Mouse (Mus musculus) adrenal gland, postnatal 10 days (tissue): ENCODE results near the gene Tnfrsf12a. TPM values are rescaled to one million over a fixed set of nuclear protein-coding genes. Genes with fewer than 3 reads are reported as not detected.

ENCODE experiments used
- DNase-seq: peaks from one replicate; pipeline ENCODE4 v3.0.0; 2021; ENCODE audit warnings: mixed read lengths
- total RNA-seq, 2 experiments: library from RNA; stranded (reverse); gene quantifications; 2 replicates each; pipeline ENCODE4 v1.2.3; 2021

The Tnfrsf12a gene
- total RNA-seq, 2 experiments from 2014 or later = 40.4 to 80.3 TPM

- DNase-seq = peak; percentile 55
Observed at GRCm38 (mm10) chr17:23681086-23681485, 3.8 kb upstream of the Tnfrsf12a start.

- DNase-seq = no peak
Observed at GRCm38 (mm10) chr17:23680336-23680735, 3.1 kb upstream of the Tnfrsf12a start.

- no peak for DNase-seq
Observed at GRCm38 (mm10) chr17:23679127-23679835, 2.0 kb upstream of the Tnfrsf12a start, which contains the start of gene Cldn6. Cldn6 (plus strand) TSS chr17:23679249.

GRCm38 (mm10) chr17:23676473-23677031, 716 bp downstream of the Tnfrsf12a start:
- DNase-seq = peak; percentile 85

- DNase-seq = peak; percentile 83
Observed at GRCm38 (mm10) chr17:23675564-23676281, 1.5 kb downstream of the Tnfrsf12a start.

GRCm38 (mm10) chr17:23675127-23675526, 2.1 kb downstream of the Tnfrsf12a start:
- DNase-seq = peak; percentile 82

- DNase-seq = peak; percentile 41
Observed at GRCm38 (mm10) chr17:23674271-23674952, 2.9 kb downstream of the Tnfrsf12a start.

- DNase-seq = peak; percentile 93
Observed at GRCm38 (mm10) chr17:23673424-23674073, 3.7 kb downstream of the Tnfrsf12a start, which contains the start of the genes Hcfc1r1 and Thoc6. Hcfc1r1 (plus strand) TSS chr17:23673596. Thoc6 (minus strand) TSS chr17:23673882.

- no peak for DNase-seq
Observed at GRCm38 (mm10) chr17:23672761-23673160, 4.5 kb downstream of the Tnfrsf12a start.

GRCm38 (mm10) chr17:23671519-23671918, 5.7 kb downstream of the Tnfrsf12a start:
- DNase-seq = no peak

- no peak for DNase-seq
Observed at GRCm38 (mm10) chr17:23670516-23671074, 6.7 kb downstream of the Tnfrsf12a start.

GRCm38 (mm10) chr17:23665511-23665910, 11.8 kb downstream of the Tnfrsf12a start:
- no peak for DNase-seq

GRCm38 (mm10) chr17:23664556-23665021, 12.7 kb downstream of the Tnfrsf12a start:
- DNase-seq = peak; percentile 17

- peak; percentile 42 for DNase-seq
Observed at GRCm38 (mm10) chr17:23661526-23661925, 15.7 kb downstream of the Tnfrsf12a start.

GRCm38 (mm10) chr17:23660876-23661200, 16.4 kb downstream of the Tnfrsf12a start:
- no peak for DNase-seq

GRCm38 (mm10) chr17:23660117-23660875, 17.0 kb downstream of the Tnfrsf12a start, which contains the start of gene Bicdl2:
Bicdl2 (plus strand) TSS chr17:23660506.
- DNase-seq = peak; percentile 75

GRCm38 (mm10) chr17:23658450-23658849, 18.8 kb downstream of the Tnfrsf12a start:
- DNase-seq = no peak

- no peak for DNase-seq
Observed at GRCm38 (mm10) chr17:23654410-23654809, 22.9 kb downstream of the Tnfrsf12a start.

GRCm38 (mm10) chr17:23654001-23654400, 23.3 kb downstream of the Tnfrsf12a start:
- no peak for DNase-seq

- no peak for DNase-seq
Observed at GRCm38 (mm10) chr17:23653324-23653723, 23.9 kb downstream of the Tnfrsf12a start.

GRCm38 (mm10) chr17:23651363-23651762, 25.9 kb downstream of the Tnfrsf12a start:
- DNase-seq = no peak
